Mouse (Mus musculus): ENCODE measurements at regions not wholly inside any gene's neighbourhood (a gene's known extent, or its start where the extent isn't known, plus 50 kb on each side); places are given as distances from the start of the nearest gene placed in this dataset.
A peak's percentile ranks its signal among the peaks of the same experiment; 100 is the strongest.

DNA sequence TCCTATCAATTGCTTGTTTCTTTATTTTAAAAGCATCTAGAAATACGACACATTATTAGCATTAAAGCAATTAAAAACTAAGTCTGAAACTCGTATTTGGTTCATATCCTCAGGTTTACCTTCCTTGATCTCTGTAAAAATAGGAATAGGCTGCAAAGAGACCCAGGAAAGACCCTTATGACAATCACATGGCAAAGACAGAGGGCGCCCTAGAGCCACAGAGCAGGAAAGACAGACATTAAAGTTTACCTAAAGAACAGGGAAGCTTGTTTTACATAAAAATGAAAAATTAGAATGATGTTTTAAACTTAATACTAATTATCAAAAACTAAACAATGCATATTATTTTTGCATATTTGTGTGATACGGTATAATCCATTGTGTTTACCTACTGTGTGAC lies 153.2 kb downstream of the Usp25 start:
- Histone ChIP-seq H3K4me3 (no peak overlapping the region), H3K27me3 (ENCODE audit: insufficient read depth, poor library complexity, severe bottlenecking) (no peaks in the 10 kb centered on the region), H3K36me3 (no peaks in the 10 kb centered on the region), H3K9me3 (no peaks in the 10 kb centered on the region), H3K4me1 (replicated peaks) (peaks cover 8% of the 10 kb centered on the region; the same call in 1 of the 2 replicates), H3K27ac (no peak overlapping the region)
- 65% methylated on average over 4 of the region's 4 CpGs for WGBS
- DNase-seq (ENCODE audit: low spot score): no peak

GRCm38 (mm10) chr16:77173026-77173692 lies 159.7 kb downstream of the Usp25 start:
- WGBS: 34% methylated on average over 8 of the region's 8 CpGs
- Histone ChIP-seq H3K9me3 (no peaks in the 10 kb centered on the region), H3K27ac (0 out of 2 replicates have a peak overlapping the region, but pooled peaks have one; percentile 12), H3K36me3 (no peaks in the 10 kb centered on the region), H3K27me3 (ENCODE audit: insufficient read depth, poor library complexity, severe bottlenecking) (no peaks in the 10 kb centered on the region), H3K4me3 (no peak overlapping the region), H3K4me1 (replicated peaks) (peaks cover 18% of the 10 kb centered on the region)
- no peak for DNase-seq (ENCODE audit: low spot score)

GRCm38 (mm10) chr16:77174744-77175432 lies 161.4 kb downstream of the Usp25 start:
- Histone ChIP-seq H3K27ac (no peak overlapping the region), H3K4me1 (replicated peaks) (peaks cover 10% of the 10 kb centered on the region), H3K27me3 (ENCODE audit: insufficient read depth, poor library complexity, severe bottlenecking) (no peaks in the 10 kb centered on the region), H3K36me3 (no peaks in the 10 kb centered on the region), H3K4me3 (no peak overlapping the region), H3K9me3 (no peaks in the 10 kb centered on the region)
- WGBS: 89% methylated on average over 7 of the region's 7 CpGs
- DNase-seq (ENCODE audit: low spot score): no peak

- WGBS: 88% methylated on average over 2 of the region's 2 CpGs
- H3K4me1 ChIP-seq (replicated peaks): no peaks in the 10 kb centered on the region
- no peak overlapping the region for H3K27ac ChIP-seq
- no peaks in the 10 kb centered on the region for H3K27me3 ChIP-seq (ENCODE audit: insufficient read depth, poor library complexity, severe bottlenecking)
- no peaks in the 10 kb centered on the region for H3K36me3 ChIP-seq
- DNase-seq (ENCODE audit: low spot score): no peak
- H3K9me3 ChIP-seq: no peaks in the 10 kb centered on the region
- no peak overlapping the region for H3K4me3 ChIP-seq
Measured at GRCm38 (mm10) chr16:77180990-77181389, 167.5 kb downstream of the Usp25 start.
